Mouse (Mus musculus) lung, embryonic 14.5 days (tissue): ENCODE measurements around the gene Mzf1. TPM values are rescaled to one million over a fixed set of nuclear protein-coding genes. Genes with fewer than 3 reads are reported as not detected.

Experiments used
- ATAC-seq: fragments of 200-750 bp; cut with Nextera tagmentation; 2 replicates; pipeline ENCODE4 v1.8.0; 2017; ENCODE audit warnings: mild to moderate bottlenecking, moderate TSS enrichment, moderate library complexity; ENCODE audit not compliant: insufficient read depth
- DNase-seq: peaks from one replicate; pipeline ENCODE4 v3.0.0-alpha.2; 2015
- H3K27ac ChIP-seq: fragments of 300-500 bp; sonication (generic); 2 replicates; pipeline ENCODE4 v1.5.1; 2014; ENCODE audit warnings: low read depth, mild to moderate bottlenecking, moderate library complexity
- H3K27me3 ChIP-seq: fragments of 300-500 bp; sonication (generic); 2 replicates; pipeline ENCODE4 v1.6.1; 2014; ENCODE audit warnings: low read length, control low read depth; ENCODE audit not compliant: insufficient read depth
- H3K36me3 ChIP-seq: fragments of 300-500 bp; sonication (generic); 2 replicates; pipeline ENCODE4 v1.6.1; 2014; ENCODE audit warnings: control low read depth; ENCODE audit not compliant: insufficient read depth
- H3K4me1 ChIP-seq: fragments of 300-500 bp; sonication (generic); 2 replicates; pipeline ENCODE4 v1.6.1; 2014; ENCODE audit warnings: antibody characterized with exemption, control low read depth; ENCODE audit not compliant: insufficient read depth
- H3K4me2 ChIP-seq: fragments of 300-500 bp; sonication (generic); 2 replicates; pipeline ENCODE4 v1.6.1; 2014; ENCODE audit warnings: mild to moderate bottlenecking
- H3K4me3 ChIP-seq: fragments of 300-500 bp; sonication (generic); 2 replicates; pipeline ENCODE4 v1.5.1; 2014; ENCODE audit warnings: low read depth, low read length
- H3K9ac ChIP-seq: fragments of 300-500 bp; sonication (generic); 2 replicates; pipeline ENCODE4 v1.6.1; 2014
- H3K9me3 ChIP-seq: fragments of 300-500 bp; sonication (generic); 2 replicates; pipeline ENCODE4 v1.6.1; 2016; ENCODE audit warnings: low read depth, low read length, control low read depth
- CTCF ChIP-seq: IDR thresholded peaks from 2 replicates; pipeline ENCODE4 v1.5.1; 2016; ENCODE audit warnings: antibody characterized with exemption, low read depth
- WGBS: fragments of 180-500 bp; shearing (Covaris S2); extraction: QIAGEN DNeasy Blood & Tissue Kit; methylation state at CpG from one replicate; pipeline ENCODE4 v1.1.7; 2014; 5-methylcytosine and 5-hydroxymethylcytosine counted together
- polyA plus RNA-seq: library from polyadenylated mRNA; unstranded; fragments of >200 nt; fragmentation: Nextera tagmentation; extraction: Ambion mirVana; gene quantifications from 2 replicates; pipeline ENCODE4 v1.2.1, GENCODE M21; 2014

The Mzf1 gene
- polyA plus RNA-seq, 1 experiment from 2014 or later = 2.3 TPM

GRCm38 (mm10) chr7:13010005-13010908 is 44.3 kb downstream of the Mzf1 start, which contains the start of gene Zbtb45:
Gene Zbtb45 (minus strand): TSS chr7:13010034.
- Histone ChIP-seq H3K27ac (peak within 1 kb of the TSS; percentile 96), H3K9ac (peak within 1 kb of the TSS; percentile 72), H3K27me3 (no peaks in the 10 kb centered on the region), H3K9me3 (no peaks in the 10 kb centered on the region), H3K36me3 (peaks cover 29% of the 10 kb centered on the region), H3K4me3 (peak within 1 kb of the TSS; percentile 63), H3K4me2 (peak within 1 kb of the TSS; percentile 91), H3K4me1 (no peaks in the 10 kb centered on the region)
- DNase-seq = no peak
- no peak for TF ChIP-seq CTCF
- WGBS = 12% methylated on average over 26 of the region's 26 CpGs
- ATAC-seq = no peak; the same call in 1 of the 2 replicates

GRCm38 (mm10) chr7:13009143-13010004 is 45.2 kb downstream of the Mzf1 start:
- H3K36me3 ChIP-seq = peaks cover 37% of the 10 kb centered on the region
- TF ChIP-seq CTCF = peak; percentile 92
- under 1% methylated on average over 42 of the region's 42 CpGs for WGBS

GRCm38 (mm10) chr7:13007341-13008092 is 47.0 kb downstream of the Mzf1 start:
- no peak for TF ChIP-seq CTCF
- Histone ChIP-seq H3K4me3 (no peak overlapping the region), H3K36me3 (peaks cover 41% of the 10 kb centered on the region), H3K27me3 (no peaks in the 10 kb centered on the region), H3K4me2 (0 out of 2 replicates have a peak overlapping the region, but pooled peaks have one; percentile 2), H3K9ac (peak overlapping the region; percentile 23; the same call in 1 of the 2 replicates), H3K4me1 (no peaks in the 10 kb centered on the region), H3K27ac (no peak overlapping the region), H3K9me3 (no peaks in the 10 kb centered on the region)
- DNase-seq = no peak
- ATAC-seq = no peak
- 39% methylated on average over 57 of the region's 57 CpGs for WGBS

More at GRCm38 (mm10) chr7:13009143-13010004, 45.2 kb downstream of the Mzf1 start:
- H3K9me3 ChIP-seq = no peaks in the 10 kb centered on the region
- peak overlapping the region; percentile 91 for H3K4me2 ChIP-seq
- ATAC-seq = peak; percentile 90
- no peaks in the 10 kb centered on the region for H3K4me1 ChIP-seq
- H3K27me3 ChIP-seq = no peaks in the 10 kb centered on the region
- peak overlapping the region; percentile 72 for H3K9ac ChIP-seq
- peak overlapping the region; percentile 63 for H3K4me3 ChIP-seq
- H3K27ac ChIP-seq = peak overlapping the region; percentile 96
- DNase-seq = peak; percentile 98

- Histone ChIP-seq H3K4me3 (no peak overlapping the region), H3K27me3 (no peaks in the 10 kb centered on the region), H3K36me3 (peaks cover 41% of the 10 kb centered on the region), H3K27ac (no peak overlapping the region), H3K4me1 (no peaks in the 10 kb centered on the region), H3K9ac (no peak overlapping the region; the same call in 1 of the 2 replicates), H3K9me3 (no peaks in the 10 kb centered on the region), H3K4me2 (no peak overlapping the region)
- TF ChIP-seq CTCF = no peak
- DNase-seq (no peak), ATAC-seq (no peak)
- WGBS = 82% methylated on average over 10 of the region's 10 CpGs
Observed at GRCm38 (mm10) chr7:13006531-13006930, 48.0 kb downstream of the Mzf1 start.

- Histone ChIP-seq H3K9me3 (no peaks in the 10 kb centered on the region), H3K27ac (no peak overlapping the region), H3K4me1 (no peaks in the 10 kb centered on the region), H3K36me3 (peaks cover 41% of the 10 kb centered on the region), H3K4me3 (no peak overlapping the region), H3K9ac (no peak overlapping the region), H3K4me2 (no peak overlapping the region), H3K27me3 (no peaks in the 10 kb centered on the region)
- WGBS = 85% methylated on average over 17 of the region's 17 CpGs
- DNase-seq = no peak
- ATAC-seq = no peak
- no peak for TF ChIP-seq CTCF
Observed at GRCm38 (mm10) chr7:13006011-13006410, 48.6 kb downstream of the Mzf1 start.

GRCm38 (mm10) chr7:13003380-13003779 is 51.2 kb downstream of the Mzf1 start:
- Histone ChIP-seq H3K9me3 (no peaks in the 10 kb centered on the region), H3K4me1 (no peaks in the 10 kb centered on the region), H3K27ac (no peak overlapping the region), H3K27me3 (no peaks in the 10 kb centered on the region), H3K36me3 (peaks cover 41% of the 10 kb centered on the region), H3K9ac (no peak overlapping the region), H3K4me2 (no peak overlapping the region), H3K4me3 (no peak overlapping the region)
- TF ChIP-seq CTCF = no peak
- DNase-seq (no peak), ATAC-seq (no peak)
- 77% methylated on average over 5 of the region's 5 CpGs for WGBS
